Mouse (Mus musculus): ENCODE measurements around the gene Uri1. TPM values are rescaled to one million over a fixed set of nuclear protein-coding genes. Genes with fewer than 3 reads are reported as not detected.

The Uri1 gene
- polyA plus RNA-seq (2014; fragmentation: Illumina TruSeq; extraction: RNeasy Lipid Tissue Mini Kit (QIAGEN cat#74804); ENCODE audit: low read depth, low replicate concordance): 46.9 TPM

GRCm38 (mm10) chr7:38023451-38023850, at the start of gene Uri1:
Gene Uri1 (minus strand): TSS chr7:38023551.

Other genes with a start within 250 kb of the Uri1 start
- not detected for gene Zfp536, start 249.9 kb downstream of the Uri1 start, polyA plus RNA-seq (2014; fragmentation: Illumina TruSeq; extraction: RNeasy Lipid Tissue Mini Kit (QIAGEN cat#74804); ENCODE audit: low read depth, low replicate concordance)
- 0.24 TPM for gene Ccne1, start 84.0 kb upstream of the Uri1 start, polyA plus RNA-seq (2014; fragmentation: Illumina TruSeq; extraction: RNeasy Lipid Tissue Mini Kit (QIAGEN cat#74804); ENCODE audit: low read depth, low replicate concordance)
- gene 1600014C10Rik, start 159.7 kb upstream of the Uri1 start, polyA plus RNA-seq (2014; fragmentation: Illumina TruSeq; extraction: RNeasy Lipid Tissue Mini Kit (QIAGEN cat#74804); ENCODE audit: low read depth, low replicate concordance): 77.2 TPM
- 0.34 TPM for gene Plekhf1, start 204.5 kb upstream of the Uri1 start, polyA plus RNA-seq (2014; fragmentation: Illumina TruSeq; extraction: RNeasy Lipid Tissue Mini Kit (QIAGEN cat#74804); ENCODE audit: low read depth, low replicate concordance)
- 9.2 TPM for gene Pop4, start 247.9 kb upstream of the Uri1 start, polyA plus RNA-seq (2014; fragmentation: Illumina TruSeq; extraction: RNeasy Lipid Tissue Mini Kit (QIAGEN cat#74804); ENCODE audit: low read depth, low replicate concordance)